In the genomic region with DNA sequence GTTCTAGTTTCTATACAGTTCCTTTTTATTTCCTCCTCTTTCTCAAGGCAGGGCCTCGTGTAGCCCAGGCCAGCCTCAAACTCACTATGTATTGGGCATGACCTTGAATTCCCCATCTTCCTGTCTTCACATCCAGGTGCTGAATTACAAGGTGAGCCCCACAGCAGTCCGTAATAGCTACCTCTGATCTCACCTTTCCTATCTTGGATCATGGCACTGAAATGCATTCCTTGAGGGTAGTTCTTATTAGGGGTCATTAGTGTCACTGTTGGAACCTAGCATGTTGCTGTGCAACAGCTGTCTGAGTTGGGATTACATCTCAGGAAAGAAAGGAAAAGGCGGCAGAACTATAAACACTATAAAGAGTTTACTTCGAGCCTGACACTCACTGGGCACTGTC, we compare ENCODE assay signal across 24 mouse cellular contexts. TPM values are rescaled to one million over a fixed set of nuclear protein-coding genes. Genes with fewer than 3 reads are reported as not detected.
A peak's percentile ranks its signal among the peaks of the same experiment; 100 is the strongest.
DNase-seq lines count a peak whose midpoint lies in the region; ATAC-seq and TF ChIP-seq lines count a peak whose summit lies in the region.
"Had no signal": no experiment of that assay in that cellular context is flagged by ENCODE, and none has a peak within 500 bp of the region (broad histone marks: within the 10 kb centered on the region; RNA-seq: fewer than 3 reads in every experiment).

No protein-coding gene starts in this region.

- no peak overlapping the region for H3K4me3 ChIP-seq in gastrocnemius, adult 2 months
- H3K4me3 ChIP-seq in intestine, embryonic 14.5 days (ENCODE audit: low read depth, low read length), result no peak overlapping the region
- H3K4me3 ChIP-seq in intestine, embryonic 15.5 days (replicated peaks), result no peak overlapping the region
- H3K4me3 ChIP-seq in limb, embryonic 11.5 days (ENCODE audit: low read depth, low read length), result no peak overlapping the region
- no peak overlapping the region for H3K4me3 ChIP-seq in limb, embryonic 10.5 days
- H3K4me3 ChIP-seq: embryonic facial prominence, embryonic 13.5 days; erythroblast, embryonic 14.5 days; forebrain, embryonic 12.5 days; forebrain, embryonic 15.5 days; heart, embryonic 13.5 days; hindbrain, embryonic 10.5 days; hindbrain, embryonic 13.5 days had no signal

- H3K36me3 ChIP-seq in intestine, embryonic 14.5 days (ENCODE audit: control insufficient read depth, insufficient read depth, low read length), result no peaks in the 10 kb centered on the region
- H3K36me3 ChIP-seq in intestine, embryonic 15.5 days, result no peaks in the 10 kb centered on the region
- H3K36me3 ChIP-seq in limb, embryonic 11.5 days (ENCODE audit: control insufficient read depth, insufficient read depth, low read length), result no peaks in the 10 kb centered on the region
- no peaks in the 10 kb centered on the region for H3K36me3 ChIP-seq in limb, embryonic 10.5 days
- H3K36me3 ChIP-seq: embryonic facial prominence, embryonic 13.5 days; forebrain, embryonic 12.5 days; forebrain, embryonic 15.5 days; heart, embryonic 13.5 days; hindbrain, embryonic 10.5 days; hindbrain, embryonic 13.5 days had no signal

- H3K4me2 ChIP-seq in intestine, embryonic 14.5 days (ENCODE audit: low read length), result no peak overlapping the region
- no peak overlapping the region for H3K4me2 ChIP-seq in intestine, embryonic 15.5 days (replicated peaks)
- no peak overlapping the region for H3K4me2 ChIP-seq in limb, embryonic 11.5 days (ENCODE audit: low read depth, severe bottlenecking)
- H3K4me2 ChIP-seq: embryonic facial prominence, embryonic 13.5 days; forebrain, embryonic 12.5 days; forebrain, embryonic 15.5 days; heart, embryonic 13.5 days; hindbrain, embryonic 13.5 days had no signal

- no peaks in the 10 kb centered on the region for H3K27me3 ChIP-seq in intestine, embryonic 14.5 days (replicated peaks; ENCODE audit: control insufficient read depth, insufficient read depth, low read length)
- H3K27me3 ChIP-seq in intestine, embryonic 15.5 days (replicated peaks), result no peaks in the 10 kb centered on the region
- no peaks in the 10 kb centered on the region for H3K27me3 ChIP-seq in limb, embryonic 11.5 days (ENCODE audit: control insufficient read depth, insufficient read depth, low read length)
- no peaks in the 10 kb centered on the region for H3K27me3 ChIP-seq in limb, embryonic 10.5 days (ENCODE audit: low read depth, poor library complexity, severe bottlenecking)
- H3K27me3 ChIP-seq: embryonic facial prominence, embryonic 13.5 days; forebrain, embryonic 12.5 days; forebrain, embryonic 15.5 days; heart, embryonic 13.5 days; hindbrain, embryonic 13.5 days; Patski had no signal

- H3K27ac ChIP-seq in gastrocnemius, adult 2 months, result peak overlapping the region; percentile 52; the same call in 1 of the 2 replicates
- H3K27ac ChIP-seq in intestine, embryonic 14.5 days (ENCODE audit: low read depth), result no peak overlapping the region
- no peak overlapping the region for H3K27ac ChIP-seq in intestine, embryonic 15.5 days
- H3K27ac ChIP-seq in limb, embryonic 11.5 days (replicated peaks; ENCODE audit: low read depth, low read length), result no peak overlapping the region
- no peak overlapping the region for H3K27ac ChIP-seq in limb, embryonic 10.5 days
- H3K27ac ChIP-seq: embryonic facial prominence, embryonic 13.5 days; forebrain, embryonic 12.5 days; forebrain, embryonic 15.5 days; heart, embryonic 13.5 days; hindbrain, embryonic 10.5 days; hindbrain, embryonic 13.5 days had no signal

- ATAC-seq in intestine, embryonic 14.5 days (replicated peaks; ENCODE audit: low FRiP score, low TSS enrichment, low read depth), result no peak
- ATAC-seq in intestine, embryonic 15.5 days, result no peak
- no peak for ATAC-seq in limb, embryonic 11.5 days (ENCODE audit: insufficient number of reproducible peaks, low FRiP score, low TSS enrichment, low read depth)
- ATAC-seq: forebrain, embryonic 15.5 days; hindbrain, embryonic 16.5 days; Patski had no signal

- H3K9ac ChIP-seq in intestine, embryonic 14.5 days (ENCODE audit: low read length), result no peak overlapping the region
- no peak overlapping the region for H3K9ac ChIP-seq in intestine, embryonic 15.5 days
- H3K9ac ChIP-seq in limb, embryonic 11.5 days (ENCODE audit: low read length), result no peak overlapping the region
- H3K9ac ChIP-seq: embryonic facial prominence, embryonic 13.5 days; forebrain, embryonic 12.5 days; forebrain, embryonic 15.5 days; heart, embryonic 13.5 days; hindbrain, embryonic 13.5 days had no signal

- DNase-seq in gastrocnemius, adult 2 months, result no peak
- no peak for DNase-seq in gastrocnemius, postnatal 10 days
- peak; percentile 18 for DNase-seq in intestine, embryonic 14.5 days (ENCODE audit: low spot score)
- DNase-seq in limb, embryonic 11.5 days (ENCODE audit: low spot score), result peak; percentile 11
- no peak for DNase-seq in limb, embryonic 10.5 days (ENCODE audit: low spot score)
- DNase-seq in adipocyte (ENCODE audit: low spot score), result no peak
- DNase-seq: adrenal gland, adult 2 months; adrenal gland, postnatal 14 days; cerebellum, adult 11 months; cerebellum, adult 2 months; cerebellum, adult 9-11 months; cerebellum, postnatal 25 days; gastrocnemius, postnatal 14 days; heart, postnatal 14 days had no signal

- WGBS in intestine, embryonic 14.5 days, result 75% methylated on average over 4 of the region's 4 CpGs
- 67% methylated on average over 4 of the region's 4 CpGs for WGBS in intestine, embryonic 15.5 days
- WGBS in limb, embryonic 11.5 days, result 84% methylated on average over 4 of the region's 4 CpGs
- WGBS in limb, embryonic 10.5 days, result 87% methylated on average over 4 of the region's 4 CpGs

- intact Hi-C loops in gastrocnemius, adult 2 months (cut with DNase I), result no loop called here

- no peak for TF ChIP-seq CTCF in gastrocnemius, adult 2 months (IDR thresholded peaks at IDR 0.05)

- no peaks in the 10 kb centered on the region for H3K9me3 ChIP-seq in intestine, embryonic 14.5 days (ENCODE audit: control insufficient read depth, low read length)
- no peaks in the 10 kb centered on the region for H3K9me3 ChIP-seq in intestine, embryonic 15.5 days
- no peaks in the 10 kb centered on the region for H3K9me3 ChIP-seq in limb, embryonic 11.5 days (ENCODE audit: control insufficient read depth, low read length)
- H3K9me3 ChIP-seq in limb, embryonic 10.5 days (replicated peaks), result no peaks in the 10 kb centered on the region
- H3K9me3 ChIP-seq: embryonic facial prominence, embryonic 13.5 days; forebrain, embryonic 12.5 days; forebrain, embryonic 15.5 days; heart, embryonic 13.5 days; hindbrain, embryonic 10.5 days; hindbrain, embryonic 13.5 days had no signal

- H3K4me1 ChIP-seq in intestine, embryonic 14.5 days (replicated peaks; ENCODE audit: control insufficient read depth, insufficient read depth, low read length), result no peaks in the 10 kb centered on the region
- peaks cover 3% of the 10 kb centered on the region; the same call in 1 of the 2 replicates for H3K4me1 ChIP-seq in intestine, embryonic 15.5 days (replicated peaks)
- no peaks in the 10 kb centered on the region for H3K4me1 ChIP-seq in limb, embryonic 11.5 days (ENCODE audit: control insufficient read depth, insufficient read depth, low read length)
- H3K4me1 ChIP-seq in limb, embryonic 10.5 days, result peaks cover 10% of the 10 kb centered on the region; the same call in 1 of the 2 replicates

RNA-seq across cellular contexts. Expression of gene Sgms1, which starts 25.9 kb away (rescaled TPM):
- total RNA-seq in gastrocnemius, adult 2 months (2021), result 10 to 100 TPM; 53.8 to 62.8 TPM
- total RNA-seq in gastrocnemius, postnatal 10 days (2021), result 10 to 100 TPM; 51.0 to 52.7 TPM
- 37.5 and 38.2 TPM in 2 replicates for polyA plus RNA-seq in intestine, embryonic 14.5 days (2014; fragmentation: Nextera tagmentation; extraction: Ambion mirVana)
- polyA plus RNA-seq in intestine, embryonic 15.5 days (2015; fragmentation: Nextera tagmentation; extraction: Ambion mirVana), result 35.3 and 37.1 TPM in 2 replicates
- 13.5 and 14.9 TPM in 2 replicates for polyA plus RNA-seq in limb, embryonic 11.5 days (2014; fragmentation: Nextera tagmentation; extraction: Ambion mirVana)
- 14.3 and 15.7 TPM in 2 replicates for polyA plus RNA-seq in limb, embryonic 10.5 days (2016; fragmentation: Nextera tagmentation; extraction: Ambion mirVana)

Comparison
In these comparisons a context has a peak if more than half of its experiments do, and no peak if none do; other contexts are left out.
1. DNase-seq: peak in intestine, embryonic 14.5 days (single experiment) and limb, embryonic 11.5 days (single experiment); none in gastrocnemius, adult 2 months (single experiment), gastrocnemius, postnatal 10 days (single experiment), limb, embryonic 10.5 days (single experiment) and adipocyte (single experiment).